Comparison of ENCODE assay signal across 9 mouse cellular contexts in the genomic region with DNA sequence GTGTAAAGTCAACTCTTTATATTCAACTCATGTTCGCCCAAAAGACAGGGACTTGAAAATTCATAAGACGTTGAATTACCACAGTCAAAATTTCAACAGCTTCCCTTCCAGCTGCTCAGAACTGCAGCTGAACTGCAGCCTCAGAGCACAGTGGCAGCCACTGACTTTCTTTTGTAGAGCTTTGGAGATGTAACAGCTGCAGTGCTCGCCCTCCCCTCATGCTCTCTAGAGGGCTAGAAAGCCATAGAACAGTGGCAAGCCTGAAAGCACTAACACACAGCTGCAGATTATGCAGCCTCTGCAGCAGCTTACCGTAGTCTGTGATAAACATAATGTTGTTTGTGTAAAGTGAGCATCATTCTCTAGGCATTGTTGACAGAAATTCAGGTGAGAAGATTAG.
A peak's percentile ranks its signal among the peaks of the same experiment; 100 is the strongest.
DNase-seq lines count a peak whose midpoint lies in the region; ATAC-seq lines count a peak whose summit lies in the region.
"Had no signal": no experiment of that assay in that cellular context is flagged by ENCODE, and none has a peak within 500 bp of the region (broad histone marks: within the 10 kb centered on the region; RNA-seq: fewer than 3 reads in every experiment).

No protein-coding gene starts in this region.

- H3K4me2 ChIP-seq in hindbrain, embryonic 13.5 days: no peak overlapping the region
- H3K4me2 ChIP-seq in hindbrain, embryonic 12.5 days (replicated peaks): no peak overlapping the region
- no peak overlapping the region for H3K4me2 ChIP-seq in neural tube, embryonic 13.5 days
- no peak overlapping the region for H3K4me2 ChIP-seq in midbrain, embryonic 13.5 days (replicated peaks)

- no peaks in the 10 kb centered on the region for H3K9me3 ChIP-seq in hindbrain, embryonic 13.5 days
- H3K9me3 ChIP-seq in hindbrain, embryonic 12.5 days (replicated peaks): no peaks in the 10 kb centered on the region
- H3K9me3 ChIP-seq in neural tube, embryonic 13.5 days: no peaks in the 10 kb centered on the region
- H3K9me3 ChIP-seq in midbrain, embryonic 13.5 days: no peaks in the 10 kb centered on the region

- H3K4me1 ChIP-seq in hindbrain, embryonic 13.5 days (replicated peaks): no peaks in the 10 kb centered on the region
- H3K4me1 ChIP-seq in hindbrain, embryonic 12.5 days: no peaks in the 10 kb centered on the region
- H3K4me1 ChIP-seq in neural tube, embryonic 13.5 days (replicated peaks): 0 out of 2 replicates have a peak, but pooled peaks cover 3% of the 10 kb centered on the region
- peaks cover 3% of the 10 kb centered on the region; the same call in 1 of the 2 replicates for H3K4me1 ChIP-seq in midbrain, embryonic 13.5 days (replicated peaks)

- no peak overlapping the region for H3K27ac ChIP-seq in hindbrain, embryonic 13.5 days
- no peak overlapping the region for H3K27ac ChIP-seq in hindbrain, embryonic 12.5 days
- no peak overlapping the region for H3K27ac ChIP-seq in neural tube, embryonic 13.5 days (replicated peaks)
- no peak overlapping the region for H3K27ac ChIP-seq in midbrain, embryonic 13.5 days

- DNase-seq in neural tube, embryonic 10.5 days (ENCODE audit: extremely low spot score, low spot score): no peak
- DNase-seq in thymus, postnatal 25 days: peak; percentile 9
- DNase-seq in gastrocnemius, postnatal 4 days (ENCODE audit: low spot score in 2 of 2): no peak

- 53% methylated on average over 4 of the region's 4 CpGs for WGBS in hindbrain, embryonic 13.5 days
- WGBS in hindbrain, embryonic 12.5 days: 55% methylated on average over 4 of the region's 4 CpGs
- WGBS in neural tube, embryonic 13.5 days: 49% methylated on average over 4 of the region's 4 CpGs
- WGBS in midbrain, embryonic 13.5 days: 48% methylated on average over 4 of the region's 4 CpGs

- no peaks in the 10 kb centered on the region for H3K27me3 ChIP-seq in hindbrain, embryonic 13.5 days
- H3K27me3 ChIP-seq in hindbrain, embryonic 12.5 days: no peaks in the 10 kb centered on the region
- H3K27me3 ChIP-seq in neural tube, embryonic 13.5 days: no peaks in the 10 kb centered on the region
- H3K27me3 ChIP-seq in midbrain, embryonic 13.5 days: no peaks in the 10 kb centered on the region

- H3K36me3 ChIP-seq in hindbrain, embryonic 13.5 days: no peaks in the 10 kb centered on the region
- H3K36me3 ChIP-seq in hindbrain, embryonic 12.5 days: no peaks in the 10 kb centered on the region
- no peaks in the 10 kb centered on the region for H3K36me3 ChIP-seq in neural tube, embryonic 13.5 days
- no peaks in the 10 kb centered on the region for H3K36me3 ChIP-seq in midbrain, embryonic 13.5 days

- no peak overlapping the region for H3K9ac ChIP-seq in hindbrain, embryonic 13.5 days
- H3K9ac ChIP-seq in hindbrain, embryonic 12.5 days: no peak overlapping the region
- H3K9ac ChIP-seq in neural tube, embryonic 13.5 days: no peak overlapping the region
- no peak overlapping the region for H3K9ac ChIP-seq in midbrain, embryonic 13.5 days (replicated peaks)

- ATAC-seq in hindbrain, embryonic 13.5 days (ENCODE audit: low FRiP score): 0 out of 2 replicates have a peak, but pooled peaks have one; percentile 68
- no peak for ATAC-seq in hindbrain, embryonic 12.5 days (ENCODE audit: low FRiP score)
- ATAC-seq in neural tube, embryonic 13.5 days (ENCODE audit: low read depth): peak; percentile 81
- peak; percentile 60; the same call in 1 of the 2 replicates for ATAC-seq in midbrain, embryonic 13.5 days
- no peak for ATAC-seq in activated CD4-positive, CD25-positive, alpha-beta regulatory T cell, adult 4 months
- ATAC-seq: CD4-positive, CD25-positive, alpha-beta regulatory T cell, adult 4 months had no signal

- H3K4me3 ChIP-seq in hindbrain, embryonic 13.5 days: no peak overlapping the region
- H3K4me3 ChIP-seq in hindbrain, embryonic 12.5 days: no peak overlapping the region
- H3K4me3 ChIP-seq in neural tube, embryonic 13.5 days: no peak overlapping the region
- H3K4me3 ChIP-seq in midbrain, embryonic 13.5 days (replicated peaks): no peak overlapping the region

Comparison
In these comparisons a context has a peak if more than half of its experiments do, and no peak if none do; other contexts are left out.
1. ATAC-seq: peak in hindbrain, embryonic 13.5 days (single experiment), neural tube, embryonic 13.5 days (single experiment) and midbrain, embryonic 13.5 days (single experiment); none in hindbrain, embryonic 12.5 days (single experiment) and activated CD4-positive, CD25-positive, alpha-beta regulatory T cell, adult 4 months (single experiment).